Mouse (Mus musculus): ENCODE results near the gene Slc25a28. TPM values are rescaled to one million over a fixed set of nuclear protein-coding genes. Genes with fewer than 3 reads are reported as not detected.
A peak's percentile ranks its signal among the peaks of the same experiment; 100 is the strongest.

Gene Slc25a28
- total RNA-seq, 1 experiment = 54.8 TPM

DNA sequence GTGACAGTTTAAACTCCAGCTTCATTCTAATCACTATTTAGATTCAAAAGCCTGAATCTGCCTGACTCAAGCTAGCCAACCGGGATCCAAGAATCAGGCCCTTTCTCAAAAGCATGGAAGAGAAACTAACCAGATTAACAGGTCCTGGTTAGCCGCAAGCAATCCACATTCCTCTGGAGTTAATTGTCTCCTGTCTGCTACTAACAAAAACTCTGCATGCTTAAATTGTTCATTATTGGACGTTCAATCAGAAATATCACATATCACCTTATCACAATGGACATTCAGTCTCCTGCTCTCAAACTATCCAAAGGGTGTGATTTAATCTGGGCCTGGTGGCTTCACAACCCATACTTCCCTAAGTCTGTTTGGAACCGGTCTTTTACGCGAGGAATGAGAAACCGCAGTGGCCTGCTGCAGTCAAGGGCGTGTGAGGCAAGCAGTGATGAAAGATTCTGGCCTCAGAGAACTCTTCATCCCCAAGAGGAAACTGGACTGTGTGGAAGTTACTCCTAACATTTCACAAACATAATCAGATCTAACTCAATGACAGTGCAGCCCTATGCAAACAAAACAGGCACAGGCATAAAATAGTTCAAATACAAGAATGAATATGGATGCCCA lies 5.4 kb downstream of the Slc25a28 start:
- Histone ChIP-seq H3K36me3 (ENCODE audit: control insufficient read depth, insufficient read depth, low read length, poor library complexity, severe bottlenecking) (peaks cover 5% of the 10 kb centered on the region; the same call in 1 of the 2 replicates), H3K4me1 (ENCODE audit: control insufficient read depth in 2 of 2, insufficient read depth in 2 of 2, low read length in 2 of 2, poor library complexity in 1 of 2) (peaks cover 2 to 14% of the 10 kb centered on the region in 2 experiments), H3K4me3 (ENCODE audit: insufficient read depth in 1 of 2, low read depth in 1 of 2, low read length in 2 of 2, poor library complexity in 1 of 2, severe bottlenecking in 1 of 2) (no peak overlapping the region), H3K9ac (ENCODE audit: insufficient read depth, low read depth, low read length, poor library complexity, severe bottlenecking) (no peak overlapping the region), H3K27ac (ENCODE audit: insufficient read depth, low read depth, low read length, poor library complexity, severe bottlenecking) (no peak overlapping the region; the same call in 1 of the 2 replicates), H3K9me3 (ENCODE audit: control insufficient read depth, insufficient read depth, low read depth, low read length) (no peaks in the 10 kb centered on the region)
- DNase-seq (ENCODE audit: low read depth, low spot score) = no peak
- no peak for TF ChIP-seq MAFK (IDR thresholded peaks at IDR 0.05; ENCODE audit: insufficient read depth, low read depth, low read length)
- no peak for TF ChIP-seq ZNF384 (IDR thresholded peaks at IDR 0.05; ENCODE audit: low read depth, low read length)
- TF ChIP-seq ZC3H11A (IDR thresholded peaks at IDR 0.05; ENCODE audit: borderline replicate concordance, low read depth, low read length) = no peak
- TF ChIP-seq HCFC1 (IDR thresholded peaks at IDR 0.05; ENCODE audit: borderline replicate concordance, insufficient read depth, low read length) = no peak
- TF ChIP-seq CHD2 (IDR thresholded peaks at IDR 0.05; ENCODE audit: low read depth, low read length) = no peak
- in situ Hi-C loops (cut with MboI; ENCODE audit: low sequenced_read_pairs in 2 of 2, unreplicated experiment in 2 of 2) = no loop called here

DNA sequence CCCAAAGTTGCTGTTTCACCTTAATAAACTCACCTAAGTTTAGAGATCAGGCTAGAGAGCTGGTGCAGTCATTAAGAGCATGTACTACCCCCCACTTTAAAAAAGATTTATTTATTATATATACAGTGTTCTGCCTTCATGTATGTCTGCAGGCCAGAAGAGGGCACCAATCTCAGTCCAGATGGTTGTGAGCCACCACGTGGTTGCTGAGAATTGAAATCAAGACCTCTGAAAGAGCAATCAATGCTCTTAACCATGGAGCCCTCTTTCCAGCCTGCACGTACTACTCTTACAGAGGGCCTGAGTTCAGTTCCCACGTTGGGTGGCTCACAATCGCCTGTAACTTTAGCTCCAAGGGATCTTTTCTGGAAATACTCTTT lies 7.3 kb downstream of the Slc25a28 start:
- no peak overlapping the region for H3K4me3 ChIP-seq (ENCODE audit: insufficient read depth in 1 of 2, low read depth in 1 of 2, low read length in 2 of 2, poor library complexity in 1 of 2, severe bottlenecking in 1 of 2)
- peaks cover 0 to 10% of the 10 kb centered on the region in 2 experiments for H3K4me1 ChIP-seq (ENCODE audit: control insufficient read depth in 2 of 2, insufficient read depth in 2 of 2, low read length in 2 of 2, poor library complexity in 1 of 2)
- H3K9ac ChIP-seq (ENCODE audit: insufficient read depth, low read depth, low read length, poor library complexity, severe bottlenecking) = no peak overlapping the region
- H3K36me3 ChIP-seq (ENCODE audit: control insufficient read depth, insufficient read depth, low read length, poor library complexity, severe bottlenecking) = peaks cover 15% of the 10 kb centered on the region
- no peak for DNase-seq (ENCODE audit: low read depth, low spot score)
- no peaks in the 10 kb centered on the region for H3K9me3 ChIP-seq (ENCODE audit: control insufficient read depth, insufficient read depth, low read depth, low read length)
- TF ChIP-seq CHD2 (IDR thresholded peaks at IDR 0.05; ENCODE audit: low read depth, low read length) = no peak
- no peak for TF ChIP-seq HCFC1 (IDR thresholded peaks at IDR 0.05; ENCODE audit: borderline replicate concordance, insufficient read depth, low read length)
- no peak for TF ChIP-seq ZC3H11A (IDR thresholded peaks at IDR 0.05; ENCODE audit: borderline replicate concordance, low read depth, low read length)
- no peak for TF ChIP-seq ZNF384 (IDR thresholded peaks at IDR 0.05; ENCODE audit: low read depth, low read length)
- TF ChIP-seq MAFK (IDR thresholded peaks at IDR 0.05; ENCODE audit: insufficient read depth, low read depth, low read length) = no peak
- H3K27ac ChIP-seq (ENCODE audit: insufficient read depth, low read depth, low read length, poor library complexity, severe bottlenecking) = no peak overlapping the region
- in situ Hi-C loops (cut with MboI; ENCODE audit: low sequenced_read_pairs in 2 of 2, unreplicated experiment in 2 of 2) = no loop called here

DNA sequence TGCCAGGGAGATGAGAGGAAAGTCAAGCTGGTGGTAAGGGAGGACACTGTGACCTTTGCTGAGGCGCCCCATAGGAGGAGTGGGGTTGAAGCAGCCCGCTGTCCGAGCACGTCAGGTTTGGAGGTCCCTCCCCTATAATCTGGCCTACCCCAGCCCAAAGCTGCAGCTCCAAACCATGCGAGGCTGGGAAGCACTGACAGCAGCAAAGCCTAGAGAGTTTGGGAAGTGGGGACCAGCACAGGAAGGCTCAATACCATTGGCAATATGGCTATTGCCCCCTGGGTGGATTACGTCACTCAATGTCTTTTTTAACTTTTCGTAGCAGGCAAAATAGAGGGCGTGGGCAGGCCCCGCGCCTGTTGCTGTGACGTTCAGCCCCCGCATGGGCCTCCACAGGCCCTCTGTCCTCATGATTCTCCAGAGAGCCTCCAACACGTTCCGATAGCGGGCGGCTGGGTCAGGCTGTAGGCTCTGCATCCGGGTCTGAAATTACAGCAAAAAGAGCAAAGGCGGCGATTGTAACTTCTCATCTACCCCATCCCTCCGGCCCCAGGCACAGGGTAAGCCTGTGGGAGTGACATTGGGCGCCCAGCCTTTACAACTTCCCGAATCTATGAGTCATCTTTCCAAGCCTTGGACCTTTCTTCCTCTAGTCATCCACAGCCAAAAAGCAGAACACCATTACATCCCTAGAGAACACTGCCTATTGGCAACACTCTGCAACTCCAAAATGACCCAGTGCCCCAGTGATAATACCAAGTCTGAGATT lies 7.8 kb downstream of the Slc25a28 start:
- H3K4me3 ChIP-seq (ENCODE audit: insufficient read depth in 1 of 2, low read depth in 1 of 2, low read length in 2 of 2, poor library complexity in 1 of 2, severe bottlenecking in 1 of 2) = 0 out of 4 replicates have a peak overlapping the region, but pooled peaks have one; percentile 3 to 18
- no peaks in the 10 kb centered on the region for H3K9me3 ChIP-seq (ENCODE audit: control insufficient read depth, insufficient read depth, low read depth, low read length)
- no peak for DNase-seq (ENCODE audit: low read depth, low spot score)
- no peak for TF ChIP-seq CHD2 (IDR thresholded peaks at IDR 0.05; ENCODE audit: low read depth, low read length)
- TF ChIP-seq ZNF384 (IDR thresholded peaks at IDR 0.05; ENCODE audit: low read depth, low read length) = no peak
- in situ Hi-C loops (cut with MboI; ENCODE audit: low sequenced_read_pairs in 2 of 2, unreplicated experiment in 2 of 2) = no loop called here
- peak overlapping the region; percentile 15; the same call in 1 of the 2 replicates for H3K9ac ChIP-seq (ENCODE audit: insufficient read depth, low read depth, low read length, poor library complexity, severe bottlenecking)
- H3K27ac ChIP-seq (ENCODE audit: insufficient read depth, low read depth, low read length, poor library complexity, severe bottlenecking) = no peak overlapping the region
- peaks cover 0 to 10% of the 10 kb centered on the region in 2 experiments for H3K4me1 ChIP-seq (ENCODE audit: control insufficient read depth in 2 of 2, insufficient read depth in 2 of 2, low read length in 2 of 2, poor library complexity in 1 of 2)
- peaks cover 15% of the 10 kb centered on the region for H3K36me3 ChIP-seq (ENCODE audit: control insufficient read depth, insufficient read depth, low read length, poor library complexity, severe bottlenecking)

DNA sequence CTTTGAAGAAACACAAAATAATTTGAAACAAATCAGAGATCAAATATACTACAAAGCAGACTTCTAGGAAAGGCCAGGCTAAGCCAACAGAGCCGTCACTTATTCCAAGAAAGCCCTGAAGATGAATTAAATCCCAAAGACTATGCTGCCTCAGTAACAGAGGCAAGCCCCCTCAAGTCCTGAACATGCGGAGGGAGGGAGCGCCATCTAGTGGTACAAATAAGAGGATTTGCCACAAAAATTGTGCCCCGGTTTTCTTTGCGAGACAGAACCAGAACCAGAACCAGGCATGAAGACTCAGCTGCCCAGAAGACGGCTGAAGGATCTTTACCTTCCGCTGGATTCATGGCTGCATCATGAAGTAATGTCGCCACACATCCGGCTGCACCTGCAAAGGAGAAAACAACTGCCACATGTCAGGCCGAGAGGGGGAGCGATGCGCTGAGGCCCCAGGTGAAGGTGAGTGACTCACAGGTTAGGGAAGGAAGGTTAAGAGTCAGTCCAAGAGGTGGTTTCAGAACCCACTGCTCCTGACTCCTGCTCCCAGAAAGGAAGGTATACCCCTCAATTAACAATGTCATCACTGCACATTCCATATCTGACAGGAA lies 9.1 kb downstream of the Slc25a28 start:
- Histone ChIP-seq H3K9me3 (ENCODE audit: control insufficient read depth, insufficient read depth, low read depth, low read length) (no peaks in the 10 kb centered on the region), H3K27ac (ENCODE audit: insufficient read depth, low read depth, low read length, poor library complexity, severe bottlenecking) (no peak overlapping the region), H3K4me3 (ENCODE audit: insufficient read depth in 1 of 2, low read depth in 1 of 2, low read length in 2 of 2, poor library complexity in 1 of 2, severe bottlenecking in 1 of 2) (no peak overlapping the region), H3K36me3 (ENCODE audit: control insufficient read depth, insufficient read depth, low read length, poor library complexity, severe bottlenecking) (peaks cover 15% of the 10 kb centered on the region), H3K9ac (ENCODE audit: insufficient read depth, low read depth, low read length, poor library complexity, severe bottlenecking) (no peak overlapping the region), H3K4me1 (ENCODE audit: control insufficient read depth in 2 of 2, insufficient read depth in 2 of 2, low read length in 2 of 2, poor library complexity in 1 of 2) (peaks cover 0 to 8% of the 10 kb centered on the region in 2 experiments)
- no peak for DNase-seq (ENCODE audit: low read depth, low spot score)
- in situ Hi-C loops (cut with MboI; ENCODE audit: low sequenced_read_pairs in 2 of 2, unreplicated experiment in 2 of 2) = no loop called here
- TF ChIP-seq HCFC1 (IDR thresholded peaks at IDR 0.05; ENCODE audit: borderline replicate concordance, insufficient read depth, low read length) = no peak
- TF ChIP-seq MAFK (IDR thresholded peaks at IDR 0.05; ENCODE audit: insufficient read depth, low read depth, low read length) = no peak
- no peak for TF ChIP-seq ZC3H11A (IDR thresholded peaks at IDR 0.05; ENCODE audit: borderline replicate concordance, low read depth, low read length)
- no peak for TF ChIP-seq ZNF384 (IDR thresholded peaks at IDR 0.05; ENCODE audit: low read depth, low read length)
- no peak for TF ChIP-seq CHD2 (IDR thresholded peaks at IDR 0.05; ENCODE audit: low read depth, low read length)
